Mouse (Mus musculus): ENCODE measurements at regions not wholly inside any gene's neighbourhood (a gene's known extent, or its start where the extent isn't known, plus 50 kb on each side); places are given as distances from the start of the nearest gene placed in this dataset. TPM values are rescaled to one million over a fixed set of nuclear protein-coding genes. Genes with fewer than 3 reads are reported as not detected.

DNA sequence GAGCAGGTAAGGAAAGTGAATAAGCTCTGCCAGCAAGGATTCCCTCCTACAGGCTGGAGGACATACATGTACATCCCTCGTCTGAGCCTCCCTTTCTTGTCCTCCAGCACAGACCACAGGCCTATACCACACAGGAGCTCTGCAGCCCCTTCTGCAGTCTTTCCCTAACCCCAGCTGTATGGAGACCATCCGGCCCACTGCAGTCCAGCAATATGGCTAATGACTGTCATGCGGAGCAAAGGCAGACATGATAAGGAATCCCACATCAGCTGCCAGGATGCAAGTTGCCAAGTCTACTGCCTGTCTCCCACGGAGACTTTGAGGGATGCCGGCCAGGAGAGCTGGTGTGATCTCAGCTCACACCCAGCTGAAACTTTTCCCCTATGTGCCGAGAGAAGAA is 50.5 kb upstream of the Man2a1 start:
- H3K27ac ChIP-seq (ENCODE audit: low read length): no peak overlapping the region
- no peak overlapping the region for H3K4me2 ChIP-seq (ENCODE audit: low read depth, low read length)
- no peaks in the 10 kb centered on the region for H3K4me1 ChIP-seq (replicated peaks; ENCODE audit: control insufficient read depth, insufficient read depth, low read length)
- H3K9ac ChIP-seq (ENCODE audit: low read length): no peak overlapping the region
- no peak overlapping the region for H3K4me3 ChIP-seq (ENCODE audit: low read length)
- WGBS: 55% methylated on average over 6 of the region's 6 CpGs
- no peaks in the 10 kb centered on the region for H3K27me3 ChIP-seq (ENCODE audit: control insufficient read depth, insufficient read depth, low read depth, low read length)
- H3K36me3 ChIP-seq (ENCODE audit: control insufficient read depth, insufficient read depth, low read length): no peaks in the 10 kb centered on the region
- H3K9me3 ChIP-seq (ENCODE audit: control insufficient read depth, low read length): no peaks in the 10 kb centered on the region
- no peak for ATAC-seq (ENCODE audit: low read depth)

Small RNA genes lying in the stretch of these regions (microRNA-seq; reads per million reads assigned to microRNA genes)
- gene Mir6420: not detected

All from lung, embryonic 16.5 days (tissue).